Mouse (Mus musculus) 416B (cell line): ENCODE results near the gene Nckap5.
A peak's percentile ranks its signal among the peaks of the same experiment; 100 is the strongest.

Experiments used
- DNase-seq: peaks from one replicate; pipeline ENCODE4 v3.0.0; 2011; ENCODE audit warnings: low read depth

The Nckap5 gene

DNA sequence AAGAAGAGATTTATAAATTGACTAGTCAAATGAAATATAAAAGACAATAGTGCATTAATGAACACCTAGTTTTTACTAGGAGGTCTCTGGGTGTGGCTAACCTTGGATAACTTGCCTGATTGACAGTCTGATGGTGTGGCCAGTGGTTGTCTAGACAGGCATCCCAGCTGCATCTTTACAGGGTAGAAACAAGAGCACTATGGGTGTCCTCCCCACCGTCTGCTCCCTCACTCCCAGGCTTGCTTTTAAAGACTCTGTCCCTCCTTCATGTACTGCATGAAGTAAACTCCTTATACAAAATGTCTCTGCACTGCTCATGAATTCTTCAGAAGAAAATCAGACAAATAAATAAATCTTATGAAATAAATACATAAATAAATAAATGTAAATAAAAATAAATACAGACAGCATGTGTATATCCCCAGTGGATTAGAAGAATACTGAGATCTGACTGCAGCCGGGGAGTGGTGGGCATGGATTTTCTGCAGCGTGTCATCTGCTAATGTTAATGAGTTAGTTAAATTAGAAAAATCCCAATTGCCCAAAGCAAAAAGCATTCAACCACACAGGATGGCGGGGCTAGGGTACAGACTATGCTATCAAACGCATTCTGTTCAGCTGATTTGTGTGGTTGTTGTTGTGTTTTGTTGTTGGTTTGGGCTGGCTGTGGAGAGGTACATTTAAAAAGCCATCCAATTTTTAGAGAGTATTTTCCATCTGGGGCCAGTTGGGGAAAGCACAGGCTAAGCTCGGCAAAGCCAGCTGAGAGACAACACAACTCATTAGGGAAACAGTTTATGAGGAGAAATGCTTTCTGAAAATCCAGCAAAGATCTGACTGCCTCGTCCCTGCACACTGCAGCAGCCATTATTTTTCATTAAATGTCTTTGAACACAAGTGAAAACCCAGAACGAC is 130.3 kb downstream of the Nckap5 start:
- DNase-seq = no peak

DNA sequence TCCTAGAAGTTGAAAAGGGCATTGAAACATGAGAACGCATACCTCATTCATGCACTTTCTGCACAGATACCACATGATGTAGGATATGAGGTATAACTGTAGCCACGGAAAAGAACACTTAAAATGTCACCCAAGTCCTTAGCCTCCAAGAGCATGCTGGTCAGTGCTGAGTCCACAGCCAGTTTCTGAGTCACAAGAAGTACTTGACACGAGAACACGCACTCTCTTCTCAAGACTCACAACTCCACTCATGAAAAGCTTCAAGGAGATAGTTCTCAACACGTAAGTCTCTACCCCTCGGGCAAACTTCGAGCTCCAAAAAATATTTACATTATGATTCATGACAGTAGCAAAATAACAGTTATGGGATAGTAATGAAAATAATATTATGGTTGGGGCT is 137.0 kb downstream of the Nckap5 start:
- no peak for DNase-seq

DNA sequence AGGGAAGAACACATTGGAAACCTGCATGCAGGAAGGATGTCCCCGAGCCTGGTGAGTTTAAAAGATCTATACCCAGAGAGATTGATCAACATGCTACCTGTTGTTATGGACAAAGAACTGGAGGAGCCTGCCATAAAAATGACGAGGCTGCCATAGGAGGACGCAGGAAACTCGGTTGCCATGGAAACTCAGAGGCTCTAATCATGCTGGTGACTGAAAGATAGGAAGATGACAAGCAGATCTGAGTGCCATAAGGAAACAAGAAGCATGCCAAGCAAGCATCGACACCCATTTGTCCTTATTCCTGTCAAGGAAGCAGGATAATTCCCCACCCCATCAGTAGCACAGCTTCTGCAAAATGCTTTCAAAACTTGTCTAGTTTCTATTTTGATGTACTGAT is 142.0 kb downstream of the Nckap5 start:
- DNase-seq = no peak

DNA sequence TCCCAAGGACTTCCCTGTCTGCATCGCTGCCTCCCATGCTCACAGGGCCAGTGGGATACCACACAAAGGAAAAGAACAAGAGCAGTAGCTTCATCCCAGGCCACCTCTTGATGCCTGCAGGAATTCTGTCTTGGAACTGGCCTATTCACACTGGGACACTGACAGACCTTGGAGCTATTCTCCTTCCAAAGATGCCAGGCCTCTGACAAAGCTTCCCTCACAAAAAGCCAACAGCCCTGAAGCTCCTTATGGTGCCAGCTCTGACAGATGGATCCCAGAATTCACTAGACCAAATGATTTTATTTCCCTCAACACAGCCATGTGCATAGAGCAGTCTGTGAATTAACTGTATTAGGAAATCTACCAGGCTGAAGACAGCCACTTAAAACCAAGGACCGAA is 143.9 kb downstream of the Nckap5 start:
- DNase-seq = no peak

DNA sequence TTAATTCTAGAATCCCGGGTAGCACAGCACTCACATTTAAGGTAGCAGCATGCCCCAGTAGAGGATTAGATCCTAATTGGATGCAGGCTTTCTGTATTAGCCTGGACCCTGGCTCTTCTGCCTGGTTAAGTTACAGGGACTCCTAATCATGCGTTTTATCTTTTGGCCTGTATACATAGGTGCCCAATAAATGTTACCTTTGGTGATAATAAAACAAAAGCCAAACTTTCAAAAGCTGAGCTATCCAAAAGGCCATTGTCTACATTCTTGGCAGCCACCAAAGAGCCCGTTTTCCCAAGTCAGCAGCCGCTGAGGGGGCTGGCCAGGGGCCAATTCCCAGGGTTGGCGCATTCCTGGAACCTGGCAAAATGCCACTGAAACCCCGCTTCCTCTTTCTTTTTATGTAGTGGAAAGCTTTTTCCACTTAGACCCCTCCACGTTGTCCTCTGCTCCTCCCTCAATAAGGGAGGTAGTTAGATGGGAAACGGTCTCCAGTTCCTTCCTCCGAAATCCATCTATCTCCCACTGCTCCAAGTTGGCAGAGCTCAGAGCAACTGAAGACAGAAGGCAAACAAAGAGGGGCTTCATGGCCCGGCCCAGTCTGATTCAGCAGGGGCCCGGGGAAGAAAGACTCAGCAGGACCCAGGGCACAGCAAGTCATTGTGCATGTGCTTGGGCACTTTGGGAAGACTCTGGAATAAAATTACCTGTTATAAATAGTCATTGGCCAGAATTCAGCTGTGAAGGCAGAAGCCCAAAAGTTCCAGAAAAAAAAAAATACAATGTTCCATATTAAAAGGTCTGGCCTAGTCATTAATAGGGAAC is 146.8 kb downstream of the Nckap5 start:
- DNase-seq = no peak

DNA sequence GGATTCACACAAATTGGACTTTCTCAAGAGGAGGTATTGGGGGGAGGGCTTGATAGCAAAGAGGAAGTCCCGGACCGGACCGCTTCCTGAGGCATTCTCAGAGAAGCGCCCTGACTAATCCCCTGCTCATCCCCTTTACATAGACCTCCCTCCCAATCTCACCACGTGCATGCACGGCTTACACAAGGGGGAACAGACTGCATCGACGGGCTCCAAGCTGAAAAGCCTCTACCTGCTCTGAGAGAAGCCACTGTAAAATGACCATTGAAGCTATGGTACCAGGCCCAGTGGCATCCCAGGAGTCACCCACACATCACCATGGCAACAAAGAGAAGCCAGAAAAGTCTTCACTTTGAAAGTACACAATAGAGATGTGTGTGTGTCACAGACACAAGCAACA is 148.8 kb downstream of the Nckap5 start:
- DNase-seq = no peak

DNA sequence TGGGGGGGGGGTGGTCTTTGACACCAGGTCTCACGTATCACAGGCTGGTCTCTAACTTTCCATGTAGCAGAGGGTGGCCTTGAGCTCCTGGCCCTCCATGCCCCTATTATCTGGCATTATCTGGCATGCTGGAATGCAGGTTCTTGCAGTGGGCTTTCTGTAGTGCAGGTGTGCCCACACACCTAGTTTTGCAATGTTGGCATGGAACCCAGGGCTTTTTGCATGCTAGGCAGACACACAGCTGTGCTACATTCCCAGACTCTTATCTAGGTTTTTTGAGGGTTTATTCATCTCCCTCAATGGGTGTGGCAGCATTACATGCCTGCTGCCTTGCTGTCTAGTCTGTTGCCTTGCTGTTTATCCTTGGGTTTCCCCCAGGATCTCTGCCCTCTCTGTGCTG is 151.3 kb downstream of the Nckap5 start:
- no peak for DNase-seq

DNA sequence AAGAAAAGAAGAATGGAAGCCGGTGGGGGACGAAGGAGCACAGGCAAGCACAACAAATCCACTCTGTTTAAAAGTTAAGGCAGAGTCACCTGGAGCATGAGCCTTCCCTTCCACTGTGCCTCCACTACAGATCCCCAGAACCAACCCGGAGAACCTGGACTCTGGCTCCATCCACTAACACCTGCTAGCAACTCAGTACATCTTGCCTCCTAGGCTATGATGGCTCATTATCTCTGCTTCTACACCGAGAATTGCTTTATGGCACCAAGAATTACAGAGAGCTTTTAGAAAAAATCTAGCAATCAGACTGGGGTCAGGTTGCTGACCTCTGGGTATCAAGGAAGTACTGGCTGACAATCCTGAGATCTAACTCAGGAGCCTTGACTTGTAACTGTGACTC is 153.3 kb downstream of the Nckap5 start:
- DNase-seq = no peak

DNA sequence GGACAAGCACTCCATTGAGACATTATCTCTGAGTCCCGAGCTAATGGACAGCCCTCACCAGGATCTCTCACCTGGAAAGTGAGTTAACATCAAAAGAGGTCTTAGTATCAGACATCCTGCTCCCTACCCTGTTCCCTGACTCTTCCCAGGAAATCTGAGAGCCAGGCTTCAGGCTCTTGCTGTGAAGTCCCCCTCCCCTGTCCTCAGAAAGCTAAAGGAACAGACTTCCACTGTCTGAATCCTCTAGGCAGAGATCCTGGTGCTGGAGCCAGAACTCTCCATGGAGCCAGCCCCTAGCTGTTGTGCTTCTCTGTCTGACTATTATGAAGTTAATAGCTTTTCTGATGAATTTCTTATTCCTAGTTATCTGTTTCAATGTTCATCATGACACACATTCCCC is 153.8 kb downstream of the Nckap5 start:
- DNase-seq = no peak

DNA sequence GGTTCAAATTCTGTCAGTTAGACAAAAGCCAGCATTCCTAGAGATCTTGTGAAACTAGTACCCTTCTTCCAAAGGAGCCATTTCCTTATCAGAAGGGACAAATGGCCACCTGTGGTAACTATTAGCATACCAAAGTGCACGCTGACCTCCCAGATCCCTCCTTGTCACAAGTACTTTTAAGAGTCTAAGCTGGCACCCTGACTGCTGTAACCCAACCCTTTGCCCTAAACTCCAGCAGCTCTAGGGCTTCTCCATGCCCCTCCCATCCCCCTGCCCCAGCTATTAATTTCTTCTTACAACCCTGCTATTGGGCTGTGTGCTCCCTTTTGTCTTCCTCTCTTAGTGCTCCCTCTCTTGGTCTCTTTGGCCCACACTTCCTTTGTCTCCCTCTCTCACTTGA is 155.5 kb downstream of the Nckap5 start:
- DNase-seq = no peak

DNA sequence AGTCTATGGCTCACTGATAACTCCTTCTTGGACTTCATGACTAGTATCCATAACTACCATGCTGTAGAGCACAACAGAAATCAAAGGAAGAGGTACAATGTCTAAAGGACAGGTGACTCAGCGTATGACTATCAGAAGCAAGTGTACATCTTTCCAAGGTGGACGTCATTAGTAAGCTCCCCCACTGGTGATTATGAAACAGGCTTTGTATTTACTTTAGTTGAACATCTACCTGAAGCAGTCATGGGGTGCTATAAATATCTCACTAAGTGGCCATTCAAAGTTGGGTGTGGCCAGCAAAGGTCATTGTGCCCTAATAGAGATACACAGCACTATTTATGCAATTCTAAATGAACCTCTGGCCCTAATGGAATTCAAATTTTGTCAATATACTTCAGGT is 157.4 kb downstream of the Nckap5 start:
- DNase-seq = no peak

DNA sequence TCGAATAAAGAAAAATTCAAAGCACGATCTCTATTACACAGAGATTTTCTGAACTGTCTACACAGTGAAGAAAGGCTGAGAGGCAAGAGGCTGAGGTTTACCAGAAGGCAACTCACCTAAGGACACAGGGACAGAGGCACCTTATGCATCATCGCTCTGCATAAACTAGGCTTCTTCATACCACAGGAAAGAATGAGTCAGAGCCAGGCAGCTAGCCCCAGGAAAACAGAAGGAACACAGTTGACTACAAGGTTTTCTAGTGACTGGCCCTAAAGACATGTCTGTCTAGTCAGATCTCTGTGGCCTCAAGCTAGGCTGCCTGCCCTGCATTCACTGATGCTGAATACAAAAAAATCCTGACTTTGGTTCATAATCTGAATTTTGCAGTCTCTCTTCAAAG is 160.1 kb downstream of the Nckap5 start:
- peak; percentile 41 for DNase-seq

DNA sequence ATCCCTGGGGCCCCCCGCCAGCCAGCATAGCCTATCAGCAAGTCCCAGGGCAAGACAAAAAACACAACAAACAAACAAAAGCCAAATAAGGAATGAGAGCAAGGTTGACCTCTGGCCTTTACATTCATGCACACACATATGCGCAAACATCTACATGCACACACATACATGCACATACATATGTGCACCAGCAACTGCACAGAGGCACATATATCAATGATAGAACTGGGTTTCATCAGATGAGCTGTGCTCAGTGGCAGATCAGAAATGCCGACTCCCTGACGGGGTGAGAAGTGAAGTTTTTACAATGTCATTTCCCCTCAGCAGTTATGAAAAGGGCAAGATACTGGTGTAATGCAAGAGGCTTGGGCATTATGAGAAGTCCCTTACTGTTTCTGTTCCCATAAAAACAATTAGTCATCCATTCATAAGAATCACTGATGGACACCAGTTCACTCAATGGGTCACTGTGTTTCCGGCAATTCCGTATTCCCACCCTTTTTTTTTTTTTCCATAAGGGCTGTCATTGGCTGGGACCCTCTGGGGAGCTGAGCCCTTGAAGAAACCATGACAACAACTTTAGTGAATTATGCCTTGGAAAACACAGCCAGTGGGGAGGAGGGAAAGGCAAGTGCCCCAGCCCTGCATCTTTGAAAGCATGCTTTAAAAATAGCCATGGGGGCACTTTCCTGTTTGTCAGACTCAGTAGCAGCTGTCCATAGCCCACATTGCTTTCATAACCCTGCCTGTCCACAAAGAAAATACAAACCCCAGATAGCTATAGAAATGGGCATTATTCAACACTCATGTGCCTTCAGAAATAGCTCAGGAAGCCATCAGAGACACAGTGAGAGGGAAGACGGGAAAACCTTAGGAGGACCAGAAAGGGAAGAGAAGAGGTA is 170.2 kb downstream of the Nckap5 start:
- no peak for DNase-seq

DNA sequence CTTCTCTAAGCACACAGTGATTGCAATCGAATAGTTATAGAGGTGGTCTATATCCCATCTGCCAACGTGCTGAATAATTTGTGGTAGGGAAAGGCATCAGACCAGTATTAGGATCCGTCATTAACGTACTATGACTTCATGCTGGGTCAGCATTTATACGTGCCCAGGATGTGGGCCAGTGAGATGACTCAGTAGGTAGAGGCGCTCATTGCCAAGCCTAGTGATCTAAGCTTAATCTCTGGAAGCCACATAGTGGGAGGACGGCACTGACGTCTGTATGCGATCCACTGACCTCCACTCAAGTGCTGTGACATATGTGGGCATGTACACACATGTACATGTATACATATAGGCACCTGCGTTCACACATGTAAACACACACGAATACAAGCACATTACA is 171.9 kb downstream of the Nckap5 start:
- DNase-seq = no peak

DNA sequence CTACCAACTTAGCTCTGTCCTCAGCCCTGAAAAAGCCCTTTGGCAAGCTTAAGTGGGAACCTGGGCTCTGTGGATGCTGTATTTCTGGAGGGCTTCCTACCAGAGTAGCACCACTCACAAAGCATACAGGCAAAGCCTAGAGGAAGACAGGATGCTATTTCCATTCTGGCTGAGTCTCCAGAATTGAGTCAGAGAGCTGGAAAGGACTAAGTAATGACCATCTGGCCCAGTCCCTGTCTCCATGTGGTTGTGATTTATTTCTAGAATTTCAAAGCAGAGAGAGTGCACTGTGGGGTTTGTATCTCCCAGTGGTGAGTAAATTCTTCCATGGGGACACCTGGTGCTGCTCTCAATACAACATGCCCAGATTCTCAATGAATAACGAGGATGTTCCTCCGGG is 174.4 kb downstream of the Nckap5 start:
- DNase-seq = no peak

DNA sequence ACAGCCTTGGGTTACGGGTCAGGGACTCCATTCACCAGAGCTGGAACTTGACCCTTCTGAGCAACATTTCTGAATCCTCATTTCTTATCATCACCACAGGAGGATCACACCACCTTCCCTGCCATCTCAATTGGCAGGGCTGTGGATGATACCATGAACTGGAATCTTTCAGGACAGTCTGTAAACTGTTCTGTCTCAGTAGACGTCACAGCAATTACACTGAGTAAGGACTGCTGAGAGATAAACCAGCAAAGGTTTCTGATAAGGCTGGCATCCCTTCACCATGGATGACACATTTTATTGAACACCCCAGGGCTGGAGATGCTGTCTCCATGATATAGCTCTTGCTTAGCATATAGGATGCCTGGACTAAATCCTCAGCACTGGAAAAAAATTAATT is 178.5 kb downstream of the Nckap5 start:
- no peak for DNase-seq

DNA sequence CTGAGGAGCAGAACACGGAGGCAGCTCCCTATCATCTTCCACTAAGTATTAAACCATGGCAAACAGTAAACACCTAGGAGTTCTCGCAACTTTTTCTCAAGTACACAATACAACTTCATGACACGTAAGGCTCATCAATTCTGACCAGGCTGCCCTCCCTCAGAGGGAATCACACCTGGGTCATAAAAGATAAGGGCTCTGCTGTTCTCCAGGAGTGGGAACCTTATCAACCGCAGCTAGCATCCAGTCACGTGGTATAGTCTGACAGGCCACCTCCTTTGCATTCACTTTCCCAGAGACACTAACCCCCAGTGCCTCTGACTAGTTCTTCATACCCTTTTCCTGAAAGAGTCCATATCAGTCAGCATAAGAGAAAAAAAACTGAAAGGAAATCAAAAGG is 179.8 kb downstream of the Nckap5 start:
- DNase-seq = no peak

DNA sequence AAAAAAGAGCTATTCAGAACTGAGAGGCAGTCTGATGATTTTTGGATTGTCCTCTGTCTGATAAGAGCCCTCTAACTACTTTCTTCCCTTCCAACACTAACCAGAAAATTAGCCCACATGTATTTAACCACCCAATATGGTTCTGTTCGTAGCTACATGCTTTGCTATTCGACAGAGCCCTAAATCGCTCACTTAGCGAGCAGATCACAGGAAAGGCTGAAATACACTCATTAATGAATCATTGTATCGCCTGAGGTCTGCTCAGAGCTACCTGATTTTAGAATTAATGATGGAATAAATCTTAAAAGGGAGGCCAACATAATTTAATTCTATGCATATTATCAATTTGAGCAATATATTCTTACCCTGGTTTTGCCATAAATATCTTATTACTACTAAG is 187.8 kb downstream of the Nckap5 start:
- DNase-seq = no peak

DNA sequence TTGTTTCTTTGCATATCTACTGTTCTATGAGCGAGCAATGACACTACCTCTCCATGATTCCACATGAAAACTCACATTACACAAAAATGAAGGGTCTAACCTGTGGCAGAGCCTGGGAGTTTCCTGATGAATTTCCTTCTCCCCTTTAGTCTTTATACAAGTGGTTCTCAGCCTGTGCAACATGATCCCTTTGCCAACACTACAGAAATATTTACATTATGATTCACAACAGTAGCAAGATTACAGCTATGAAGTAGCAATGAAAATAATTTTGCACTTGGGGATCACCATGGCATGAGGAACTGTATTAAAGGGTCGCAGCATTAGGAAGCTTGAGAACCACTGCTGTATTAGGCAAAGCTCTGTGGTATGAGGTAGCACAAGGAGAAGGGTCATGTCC is 191.1 kb downstream of the Nckap5 start:
- no peak for DNase-seq

DNA sequence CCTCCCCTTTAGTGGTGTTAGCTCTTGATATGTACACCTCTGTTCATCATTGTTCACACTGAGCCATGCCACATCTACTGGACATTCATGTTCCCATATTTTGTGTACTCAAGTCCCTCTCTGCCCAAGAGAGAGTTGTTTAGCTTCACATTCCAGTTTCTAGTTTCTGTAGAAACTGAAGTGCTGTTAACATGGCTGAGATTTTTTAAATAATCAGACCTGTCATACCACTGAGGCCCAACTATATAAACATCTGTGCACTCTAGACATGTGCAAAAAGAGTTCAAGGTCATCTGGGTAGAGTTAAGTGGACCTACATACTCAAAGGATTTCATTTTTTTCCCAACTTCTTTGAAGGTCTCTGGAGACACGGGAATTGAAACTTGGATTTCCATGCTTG is 193.1 kb downstream of the Nckap5 start:
- no peak for DNase-seq

DNA sequence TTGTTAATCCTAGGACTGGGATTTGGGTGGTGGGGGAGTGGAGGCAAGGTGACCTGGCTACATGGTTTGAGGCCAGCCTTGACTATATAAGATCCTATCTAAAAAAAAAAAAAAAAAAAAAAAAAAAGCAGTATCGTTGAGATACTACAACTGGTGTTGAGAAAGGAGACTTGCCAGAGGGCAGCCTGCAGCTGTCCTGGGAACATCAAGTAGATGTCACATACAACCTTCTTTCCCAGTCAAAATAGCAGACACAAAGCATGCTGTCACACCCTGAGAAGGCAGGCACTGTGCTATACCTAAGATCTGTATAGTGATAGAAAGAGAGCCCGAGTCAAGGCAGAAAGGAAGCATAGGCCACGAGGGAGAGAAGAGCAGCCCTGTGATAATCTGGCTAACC is 204.4 kb downstream of the Nckap5 start:
- DNase-seq = no peak

DNA sequence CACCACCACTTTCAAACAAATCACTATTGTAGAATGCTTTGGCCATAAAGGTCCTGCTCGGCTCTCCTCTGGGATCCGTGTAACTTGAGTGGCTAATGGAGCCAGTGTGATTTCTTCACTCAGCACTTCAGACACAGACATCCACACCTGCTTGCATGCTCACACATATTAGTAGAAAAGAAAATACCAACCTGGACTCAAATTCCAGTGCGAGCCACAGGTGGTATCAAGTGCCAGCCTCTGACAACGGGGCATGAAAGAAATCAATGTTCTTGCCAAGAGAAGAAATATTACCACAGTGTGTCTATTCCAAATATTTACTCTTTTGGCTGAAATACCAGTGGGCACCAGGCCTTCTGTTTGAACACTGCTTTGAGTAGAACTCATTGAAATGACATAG is 208.6 kb downstream of the Nckap5 start:
- DNase-seq = no peak
